Mouse (Mus musculus): Measurements from ENCODE around the gene Sema4d. TPM values are rescaled to one million over a fixed set of nuclear protein-coding genes. Genes with fewer than 3 reads are reported as not detected.
A peak's percentile ranks its signal among the peaks of the same experiment; 100 is the strongest.

Gene Sema4d
- total RNA-seq, 4 experiments from 2014 or later, result 8.9 to 23.2 (median 16.2) TPM

- no peak for DNase-seq
Measured at GRCm38 (mm10) chr13:51725446-51725845, 68.1 kb downstream of the Sema4d start.

DNA sequence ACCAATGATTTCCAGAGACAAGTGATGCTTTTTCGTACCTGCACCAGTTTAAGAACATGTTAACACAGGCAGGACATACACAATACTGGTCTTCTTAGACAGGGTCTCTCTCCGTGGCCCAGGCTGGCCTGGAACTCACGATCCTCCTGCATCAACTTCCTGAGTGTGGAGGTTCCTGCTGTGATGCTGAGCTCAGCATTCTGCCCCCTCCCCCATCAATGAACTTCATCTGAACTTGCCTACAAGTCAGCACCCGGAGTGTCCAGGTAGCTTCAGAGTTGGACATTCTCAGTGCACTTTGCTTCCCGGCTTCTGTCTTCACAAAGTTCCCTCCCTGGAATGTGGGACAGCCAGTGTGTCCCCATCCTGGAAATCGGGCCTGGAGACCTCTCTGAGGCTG lies 69.0 kb downstream of the Sema4d start:
- DNase-seq, result no peak

DNA sequence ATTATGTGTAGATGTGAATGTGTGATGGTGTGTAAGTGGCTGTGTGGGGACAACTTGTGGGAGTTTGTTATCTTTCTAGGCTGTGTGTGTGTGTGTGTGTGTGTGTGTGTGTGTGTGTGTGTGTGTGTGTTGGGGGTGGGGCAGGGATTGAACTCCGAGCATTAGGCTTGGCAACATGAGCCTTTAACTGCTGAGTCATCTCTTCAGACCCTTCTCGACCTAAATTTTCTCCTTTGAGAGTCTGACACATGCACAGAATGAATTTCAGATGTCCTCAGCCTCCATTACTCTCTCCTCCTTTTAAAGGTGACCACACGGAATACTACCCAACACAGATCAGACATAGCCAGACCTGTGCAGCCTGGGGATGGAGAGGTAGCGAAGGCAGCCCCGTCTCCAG lies 70.4 kb downstream of the Sema4d start:
- no peak for DNase-seq

DNA sequence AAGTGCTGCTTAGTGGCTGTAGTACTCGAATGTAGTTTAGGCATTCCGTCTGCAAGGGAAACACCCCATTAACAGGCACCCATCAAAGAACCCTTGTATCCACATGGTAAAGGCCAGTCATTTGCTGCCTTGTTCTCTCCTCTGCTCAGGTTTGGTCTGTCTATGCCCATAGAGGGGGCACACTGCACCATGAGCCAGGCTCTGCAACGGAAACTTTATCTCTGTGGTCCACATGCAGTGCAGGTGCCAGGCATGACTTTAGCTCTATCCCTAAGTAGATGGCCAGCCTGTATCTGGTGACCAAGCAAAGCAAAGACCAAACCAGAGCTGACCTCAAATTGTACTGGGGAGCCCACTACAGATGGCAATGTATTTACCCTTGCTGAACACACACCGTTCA lies 73.0 kb downstream of the Sema4d start:
- no peak for DNase-seq

GRCm38 (mm10) chr13:51719256-51719655 lies 74.3 kb downstream of the Sema4d start:
- DNase-seq, result peak; percentile 42

DNA sequence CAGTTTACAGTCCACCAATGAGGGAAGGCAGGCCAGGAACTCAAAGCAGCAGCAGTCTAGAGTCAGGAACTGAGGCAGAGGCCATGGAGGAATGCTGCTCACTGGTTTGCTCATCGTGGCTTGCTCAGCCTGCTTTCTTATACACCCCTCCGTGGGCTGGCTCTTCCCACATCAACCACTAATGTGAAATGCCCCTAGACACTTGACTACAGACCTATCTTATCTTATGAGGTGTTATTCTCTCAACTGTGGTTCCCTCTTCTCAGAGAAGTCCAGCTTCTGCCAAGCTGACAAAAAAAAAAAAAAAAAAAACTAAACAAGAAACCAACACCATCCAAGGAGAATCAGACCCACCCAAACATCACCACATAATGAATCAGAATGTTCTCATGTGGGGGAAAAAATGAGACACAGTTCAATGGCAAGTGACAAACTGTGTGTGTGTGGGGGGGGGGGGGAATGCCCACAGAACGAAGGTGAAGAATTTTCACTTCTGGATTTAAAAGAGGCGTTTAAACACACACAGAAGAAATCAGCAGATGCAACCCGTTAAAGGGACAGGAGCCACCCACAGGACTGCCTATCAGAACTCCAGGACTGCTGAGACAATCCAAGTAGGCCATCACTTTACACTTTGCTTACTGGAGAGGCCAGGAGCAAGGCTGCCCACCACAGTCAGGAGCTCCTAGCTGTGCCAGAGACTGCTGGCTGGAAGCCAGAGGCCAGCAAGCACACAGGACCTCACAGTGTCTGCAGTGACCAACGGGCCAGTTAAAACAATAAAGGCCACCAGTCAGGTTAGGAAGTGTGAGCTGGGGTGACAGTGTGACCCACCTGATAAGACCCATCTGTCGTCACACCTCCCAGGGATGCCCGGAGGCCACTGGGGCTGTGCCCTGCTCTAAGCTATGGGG lies 76.9 kb downstream of the Sema4d start:
- DNase-seq, result peak; percentile 47

- DNase-seq, result no peak
Measured at GRCm38 (mm10) chr13:51712022-51712421, 81.5 kb downstream of the Sema4d start.

- no peak for DNase-seq
Measured at GRCm38 (mm10) chr13:51710738-51711137, 82.8 kb downstream of the Sema4d start.

DNA sequence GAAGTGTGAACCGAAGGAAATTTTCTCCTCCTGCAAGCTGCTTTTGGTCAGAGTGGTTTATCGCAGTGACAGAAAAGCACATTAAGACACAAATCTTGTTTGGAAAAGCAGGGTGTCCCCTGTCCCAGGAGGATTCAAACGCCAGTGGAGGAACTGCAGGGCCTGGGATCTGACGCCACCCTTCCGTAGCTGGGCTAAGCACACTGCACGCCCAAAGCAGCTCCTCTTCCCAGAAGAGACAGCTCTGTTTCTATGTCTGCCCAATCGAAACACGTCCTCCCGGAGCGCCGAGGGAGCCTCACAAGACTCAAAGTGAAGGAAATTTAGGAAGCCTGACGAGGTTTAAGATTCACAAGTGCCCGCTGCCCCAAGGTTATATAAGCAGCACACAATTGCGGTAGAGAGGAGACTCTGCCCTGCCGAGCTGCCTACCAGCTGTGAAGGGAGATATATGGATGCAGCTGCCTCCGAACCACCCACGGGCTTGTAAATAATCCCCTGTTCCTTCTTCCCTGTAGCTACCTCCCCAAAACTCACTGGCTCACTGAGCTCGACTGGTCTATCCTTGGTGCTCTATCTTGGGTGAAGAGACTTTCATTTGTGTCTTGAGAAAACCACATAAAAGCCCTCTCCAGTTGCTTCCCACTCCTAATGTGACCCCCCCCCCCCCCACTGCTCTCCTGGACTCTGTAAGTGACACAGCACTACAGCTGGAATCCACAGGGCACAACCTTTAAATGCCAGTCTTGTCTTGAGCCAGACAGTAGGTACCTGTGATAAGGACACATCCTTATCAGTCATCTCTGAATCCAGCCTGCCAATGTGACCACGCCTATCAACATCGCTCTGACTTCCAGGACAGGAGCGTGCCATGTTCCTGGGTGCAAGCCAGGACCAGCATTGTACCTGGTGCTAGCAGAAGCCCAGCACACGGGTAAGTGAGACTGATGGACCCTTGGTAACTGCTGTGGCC lies 87.4 kb downstream of the Sema4d start:
- DNase-seq, result no peak

DNA sequence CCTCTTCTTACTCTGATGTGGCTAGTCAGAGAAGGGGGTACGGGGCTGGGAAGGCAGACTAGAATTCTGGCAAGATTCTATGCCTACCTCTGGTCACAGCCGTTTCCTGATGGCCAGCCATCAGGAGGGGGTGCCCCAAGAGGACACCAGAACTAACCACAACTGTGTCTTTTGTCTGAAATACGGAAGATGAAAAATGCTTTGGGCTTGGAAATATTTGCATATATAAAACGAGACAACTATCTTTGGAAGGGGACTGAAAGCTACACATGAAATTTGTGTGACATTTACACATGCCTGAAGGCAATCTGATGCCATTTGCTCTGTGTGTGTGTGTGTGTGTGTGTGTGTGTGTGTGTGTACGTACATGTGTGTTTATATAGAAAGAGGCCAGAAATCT lies 89.7 kb downstream of the Sema4d start:
- no peak for DNase-seq

GRCm38 (mm10) chr13:51698318-51698717 lies 95.2 kb downstream of the Sema4d start:
- no peak for DNase-seq

DNA sequence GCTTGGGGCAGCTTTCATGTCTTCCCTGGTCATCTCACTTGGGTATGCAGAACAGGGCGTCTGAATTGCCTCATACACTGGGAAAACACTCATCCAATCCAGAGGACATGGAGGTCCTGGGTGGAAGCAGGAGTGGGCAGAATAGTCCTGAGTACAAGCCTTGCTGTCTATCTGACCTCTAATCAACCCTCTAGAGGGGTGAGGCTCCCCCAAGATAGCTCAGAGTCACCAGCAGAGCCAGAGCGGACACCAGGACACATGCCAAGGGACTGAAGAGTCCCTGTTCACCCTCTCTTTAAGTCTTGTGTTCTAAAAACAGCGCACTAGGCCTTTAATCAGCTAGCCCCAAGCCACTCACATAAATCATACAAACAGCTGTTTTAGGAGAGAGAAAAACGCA lies 95.7 kb downstream of the Sema4d start:
- no peak for DNase-seq

- no peak for DNase-seq
Measured at GRCm38 (mm10) chr13:51697455-51697854, 96.1 kb downstream of the Sema4d start.

DNA sequence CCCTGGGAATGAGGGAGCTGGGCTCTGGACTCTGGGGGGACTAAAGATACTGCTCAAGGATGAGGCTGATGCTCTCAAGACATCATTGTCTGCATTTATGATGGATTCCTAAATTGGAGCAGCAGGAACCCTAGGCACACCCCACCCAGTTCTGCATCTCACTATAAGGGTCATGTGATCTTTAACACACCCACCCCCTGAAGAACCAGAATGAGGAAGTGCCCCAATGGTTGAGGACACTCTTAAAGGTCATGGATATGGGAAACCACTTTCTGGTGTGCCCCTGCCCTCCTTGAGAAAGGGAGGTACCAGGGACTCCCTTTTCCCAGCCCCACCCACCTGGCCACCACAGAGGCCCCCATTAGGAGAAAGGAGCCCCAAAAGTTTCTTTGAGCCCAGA lies 97.1 kb downstream of the Sema4d start:
- no peak for DNase-seq

DNA sequence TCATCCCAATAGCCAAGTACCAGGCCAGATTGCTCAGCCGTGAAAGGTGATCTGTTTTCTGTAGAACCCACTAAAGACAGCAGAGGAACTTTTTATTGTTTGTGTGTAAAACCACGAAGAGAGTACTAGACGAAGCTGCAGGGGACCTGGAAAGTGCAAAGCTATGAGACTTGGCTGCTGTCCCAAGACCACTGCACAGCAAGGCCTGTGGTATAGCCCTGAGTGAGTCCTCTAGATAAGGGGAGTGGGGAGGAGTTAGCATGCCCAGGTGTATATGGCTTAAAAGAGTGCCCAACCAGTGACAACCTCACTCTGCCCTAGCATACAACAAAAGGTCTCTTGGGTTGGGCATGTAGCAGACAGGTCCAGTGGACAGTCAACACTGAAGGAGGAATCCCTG lies 104.9 kb downstream of the Sema4d start:
- no peak for DNase-seq

- no peak for DNase-seq
Measured at GRCm38 (mm10) chr13:51686966-51687365, 106.6 kb downstream of the Sema4d start.

DNA sequence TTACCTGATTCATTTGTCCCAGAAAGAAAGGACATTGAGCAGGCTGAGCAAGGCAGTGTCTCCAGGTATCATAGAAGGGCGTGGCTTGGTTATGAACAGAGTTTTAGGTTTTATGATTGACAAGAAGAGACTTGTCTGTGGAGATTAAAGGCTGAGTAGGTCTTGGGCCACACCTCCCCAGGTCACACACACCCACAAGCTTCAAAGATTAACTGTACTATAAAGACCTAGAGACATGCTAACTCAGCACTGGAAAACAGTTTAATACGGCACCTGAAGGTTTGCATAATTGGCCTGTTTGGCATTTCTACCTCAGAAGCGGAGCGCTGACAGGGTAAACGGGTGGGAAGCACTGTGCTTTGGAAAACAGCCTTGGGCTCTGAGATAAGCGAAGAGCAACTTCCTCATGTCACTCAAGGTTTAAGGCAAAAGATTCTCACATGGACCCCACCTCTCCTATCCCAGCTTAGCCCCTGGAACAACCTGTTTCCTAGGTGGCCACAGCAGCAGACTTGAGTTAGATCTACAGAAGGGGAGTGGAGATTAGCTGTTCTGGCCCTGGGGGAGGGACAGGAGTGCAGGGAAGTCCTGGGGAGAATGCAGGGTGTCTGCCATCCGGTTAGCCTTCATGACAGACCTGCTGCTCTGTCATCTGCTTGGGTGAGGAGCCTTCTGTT lies 108.1 kb downstream of the Sema4d start:
- no peak for DNase-seq

GRCm38 (mm10) chr13:51681634-51682033 lies 111.9 kb downstream of the Sema4d start:
- no peak for DNase-seq

DNA sequence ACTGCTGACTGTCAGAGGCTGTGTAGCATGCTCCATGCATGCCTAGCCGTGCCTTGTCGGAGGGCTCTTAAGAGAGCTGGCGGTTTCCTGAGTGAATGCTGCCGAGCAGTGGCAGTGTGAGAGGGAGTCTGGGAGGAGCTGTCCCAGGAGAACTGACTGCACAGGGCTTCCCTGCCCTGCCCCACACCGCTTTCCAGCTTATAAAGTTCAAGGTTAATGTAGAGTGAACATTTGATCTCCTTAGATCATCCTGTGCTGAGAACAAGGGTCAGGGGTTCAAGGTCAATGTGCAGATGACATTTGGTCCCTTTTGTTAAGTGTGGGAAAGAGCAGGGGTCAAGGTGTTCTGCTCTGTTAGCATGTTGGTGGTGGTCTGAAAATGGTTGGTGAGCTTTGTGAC lies 112.5 kb downstream of the Sema4d start:
- DNase-seq, result no peak

DNA sequence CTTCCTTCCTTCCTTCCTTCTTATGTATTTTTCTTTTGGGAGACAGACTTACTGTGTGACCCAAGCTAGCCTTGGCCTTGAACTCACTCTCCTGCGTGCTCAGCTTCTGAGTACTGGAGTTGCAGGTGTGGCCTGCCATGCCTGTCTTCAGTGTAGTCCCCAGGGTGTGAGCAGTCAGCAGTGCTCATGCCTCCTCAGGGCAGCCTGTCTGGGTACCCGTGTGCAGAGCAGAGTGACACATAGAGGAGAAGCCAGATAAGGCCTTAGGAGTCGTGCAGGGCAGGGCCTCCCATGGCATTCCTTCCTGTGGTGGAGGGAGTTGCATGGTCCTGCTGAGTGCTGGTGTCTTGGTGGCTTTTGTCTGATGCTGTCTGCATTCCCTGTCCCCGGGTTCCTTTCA lies 114.2 kb downstream of the Sema4d start:
- DNase-seq, result no peak

- DNase-seq, result no peak
Measured at GRCm38 (mm10) chr13:51678687-51679086, 114.9 kb downstream of the Sema4d start.

DNA sequence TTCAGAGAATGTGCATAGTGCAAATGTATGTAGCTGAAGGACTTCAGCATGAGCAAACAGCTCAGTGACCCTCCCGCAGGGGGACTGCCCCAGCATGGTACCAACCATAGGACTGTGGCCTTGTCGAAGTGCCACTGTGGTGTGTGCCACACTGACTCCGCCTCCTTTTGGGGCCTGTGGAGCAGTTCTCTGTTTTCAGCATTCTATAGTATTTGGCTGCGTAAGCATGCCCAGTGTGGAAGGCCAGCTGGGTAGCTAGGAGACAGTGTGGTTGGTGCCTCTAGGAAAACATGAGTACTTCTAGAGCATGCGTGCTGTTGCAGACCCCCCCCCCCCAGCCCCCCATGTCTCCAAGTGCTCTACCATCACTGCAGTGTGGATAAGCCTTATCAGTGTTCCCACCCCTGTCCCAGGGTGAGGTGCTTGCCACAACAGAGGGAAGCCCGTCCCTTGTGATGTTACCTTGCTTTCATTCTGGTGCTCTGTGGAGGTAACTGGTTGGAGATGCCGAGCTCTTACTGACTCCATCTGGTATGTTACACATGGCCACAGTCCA lies 115.8 kb downstream of the Sema4d start:
- DNase-seq, result no peak

Measured in adrenal gland, adult 8-10 months (tissue).